Mouse (Mus musculus) G1E (cell line): Measurements from ENCODE around the gene Eif6. TPM values are rescaled to one million over a fixed set of nuclear protein-coding genes. Genes with fewer than 3 reads are reported as not detected.

Source experiments
- ATAC-seq: 2 replicates; pipeline ENCODE4 v1.8.0; 2016; ENCODE audit warnings: mild to moderate bottlenecking; ENCODE audit not compliant: insufficient number of reproducible peaks, poor library complexity, low FRiP score, severe bottlenecking; ENCODE audit errors: extremely low read depth
- DNase-seq: peaks from one replicate; pipeline ENCODE4 v3.0.0; 2012; ENCODE audit warnings: low spot score
- H3K27me3 ChIP-seq: 2 replicates; pipeline ENCODE4 v1.6.1; 2012; ENCODE audit warnings: mild to moderate bottlenecking, low read length, inconsistent platforms; ENCODE audit not compliant: insufficient read depth
- H3K36me3 ChIP-seq: replicated peaks from 2 replicates; pipeline ENCODE3; 2012; ENCODE audit warnings: mild to moderate bottlenecking, inconsistent platforms
- H3K4me1 ChIP-seq: 2 replicates; pipeline ENCODE4 v1.6.1; 2012; ENCODE audit warnings: low read depth, low read length, inconsistent platforms, mixed read lengths; ENCODE audit not compliant: insufficient read depth
- H3K4me3 ChIP-seq: 2 replicates; pipeline ENCODE4 v1.5.1; 2012; ENCODE audit warnings: low read depth, mild to moderate bottlenecking, inconsistent platforms, low read length, moderate library complexity, mixed read lengths
- H3K9me3 ChIP-seq: replicated peaks from 2 replicates; pipeline ENCODE4 v1.6.1; 2012; ENCODE audit warnings: inconsistent platforms
- CTCF ChIP-seq: IDR thresholded peaks from 2 replicates; pipeline ENCODE4 v1.5.1; 2012; ENCODE audit warnings: low read depth, low read length, inconsistent platforms, mixed read lengths
- GATA1 ChIP-seq: IDR thresholded peaks from 2 replicates; pipeline ENCODE4 v1.6.1; 2012; ENCODE audit warnings: borderline replicate concordance, low read length, inconsistent platforms, mixed read lengths
- GATA2 ChIP-seq: IDR thresholded peaks from 2 replicates; pipeline ENCODE4 v1.6.1; 2012; ENCODE audit warnings: low read depth, low read length, inconsistent platforms, borderline replicate concordance
- POLR2AphosphoS5 ChIP-seq: IDR thresholded peaks from 2 replicates; pipeline ENCODE4 v1.6.1; 2012; ENCODE audit warnings: low read depth, low read length, inconsistent platforms; ENCODE audit not compliant: insufficient replicate concordance
- TAL1 ChIP-seq: conservative IDR thresholded peaks from 2 replicates; pipeline ENCODE4 v1.6.1; 2012; ENCODE audit warnings: low read depth, low read length, inconsistent platforms, mixed read lengths
- polyA plus RNA-seq: library from polyadenylated mRNA; stranded (reverse); fragments of >175 nt; gene quantifications from 2 replicates; pipeline ENCODE4 v1.2.3, GENCODE M21; 2012
- total RNA-seq, 2 experiments: library from RNA; stranded (forward) in 1 of 2; stranded (reverse) in 1 of 2; fragments of 200-1000 nt in 1 of 2; fragments of >200 nt in 1 of 2; fragmentation: Nextera tagmentation in 1 of 2; gene quantifications; 2 replicates each; pipeline ENCODE4 v1.2.3; 2014 to 2017

Gene Eif6
- total and polyA plus RNA-seq, 3 experiments, result 91.5 to 261 (median 251) TPM

DNA sequence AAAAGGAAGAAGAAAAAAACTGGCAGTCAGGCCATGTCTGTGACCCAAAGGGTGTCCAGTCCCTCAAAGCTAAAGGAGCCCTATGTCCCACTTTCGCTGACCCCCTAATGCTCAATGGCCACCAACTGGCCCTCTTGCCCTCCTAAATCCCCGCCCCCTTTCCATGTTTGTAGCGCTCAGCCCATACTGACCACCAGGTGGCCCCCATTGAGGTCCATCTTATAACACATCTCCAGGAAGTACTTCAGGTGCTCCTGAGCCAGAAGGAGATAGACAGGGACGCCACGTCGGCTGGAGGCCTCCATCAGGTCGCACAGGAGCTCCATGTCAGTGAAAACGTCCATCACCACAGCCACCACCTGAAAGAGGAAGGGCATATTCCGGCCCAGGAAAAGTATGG is 4.6 kb upstream of the Eif6 start:
- peaks cover 60% of the 10 kb centered on the region for H3K27me3 ChIP-seq
- ATAC-seq, result no peak
- TF ChIP-seq TAL1, result no peak
- TF ChIP-seq CTCF, result no peak
- TF ChIP-seq POLR2AphosphoS5, result no peak
- TF ChIP-seq GATA2, result no peak
- no peak for TF ChIP-seq GATA1

DNA sequence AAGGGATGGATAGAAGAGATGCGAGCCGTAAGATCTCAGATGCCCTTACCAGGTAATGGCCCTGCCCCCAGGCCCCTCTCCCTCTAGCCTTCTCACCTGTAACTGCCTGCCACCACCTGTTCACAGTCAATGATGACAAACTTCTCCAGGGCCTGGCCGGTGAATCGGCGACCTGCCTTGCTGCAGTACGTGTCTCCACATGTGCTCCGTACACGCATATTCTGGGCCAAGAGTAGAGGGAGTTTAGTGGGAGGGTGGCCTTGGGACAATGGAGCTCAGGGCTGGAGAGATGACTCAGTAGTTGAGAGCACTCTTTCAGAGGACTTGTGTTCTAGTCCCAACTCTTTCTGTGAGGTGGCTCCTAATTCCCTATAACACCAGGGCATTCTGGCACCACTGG is 4.1 kb upstream of the Eif6 start:
- Histone ChIP-seq H3K27me3 (peaks cover 55% of the 10 kb centered on the region), H3K4me1 (peaks cover 28% of the 10 kb centered on the region), H3K4me3 (no peak overlapping the region), H3K9me3 (no peaks in the 10 kb centered on the region), H3K36me3 (no peaks in the 10 kb centered on the region)
- TF ChIP-seq GATA1 (no peak), GATA2 (no peak), POLR2AphosphoS5 (no peak), CTCF (no peak), TAL1 (no peak)
- no peak for DNase-seq
- no peak for ATAC-seq

More for the DNA sequence above, 4.6 kb upstream of the Eif6 start:
- Histone ChIP-seq H3K9me3 (no peaks in the 10 kb centered on the region), H3K4me3 (no peak overlapping the region), H3K36me3 (no peaks in the 10 kb centered on the region), H3K4me1 (peaks cover 24% of the 10 kb centered on the region)
- DNase-seq, result no peak

GRCm38 (mm10) chr2:155825904-155826629 is 658 bp downstream of the Eif6 start:
- Histone ChIP-seq H3K36me3 (peaks cover 35% of the 10 kb centered on the region), H3K27me3 (peaks cover 20% of the 10 kb centered on the region), H3K4me1 (peaks cover 47% of the 10 kb centered on the region), H3K4me3 (peak overlapping the region; percentile 97), H3K9me3 (no peaks in the 10 kb centered on the region)
- no peak for DNase-seq
- TF ChIP-seq GATA2 (no peak), TAL1 (no peak), CTCF (no peak), POLR2AphosphoS5 (no peak), GATA1 (no peak)
- ATAC-seq, result no peak

DNA sequence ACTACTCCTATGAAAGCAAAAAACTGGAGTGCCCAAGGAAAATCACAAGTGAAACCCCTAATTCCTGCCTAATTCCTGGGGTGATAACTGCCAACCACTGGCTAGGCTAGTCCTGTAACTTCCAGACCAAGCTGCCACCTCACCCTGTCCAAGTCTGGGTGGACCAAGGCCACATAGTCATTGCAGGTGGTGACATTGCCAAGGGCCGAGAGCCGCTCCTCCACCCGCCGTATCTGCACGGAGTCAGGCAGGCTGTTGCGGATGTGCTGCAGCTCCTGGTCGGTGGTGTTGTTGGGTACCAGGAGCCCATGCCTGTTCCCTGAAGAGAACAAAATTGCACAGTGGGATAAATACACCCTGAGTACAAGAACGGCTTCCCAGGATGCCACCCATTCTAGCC is 3.0 kb downstream of the Eif6 start:
- peaks cover 67% of the 10 kb centered on the region for H3K4me1 ChIP-seq
- no peaks in the 10 kb centered on the region for H3K27me3 ChIP-seq
- H3K4me3 ChIP-seq, result no peak overlapping the region; the same call in 1 of the 2 replicates
- DNase-seq (no peak), ATAC-seq (no peak)
- H3K36me3 ChIP-seq, result peaks cover 55% of the 10 kb centered on the region
- H3K9me3 ChIP-seq, result no peaks in the 10 kb centered on the region
- TF ChIP-seq CTCF (no peak), GATA2 (no peak), TAL1 (no peak), GATA1 (no peak), POLR2AphosphoS5 (no peak)

- Histone ChIP-seq H3K4me3 (no peak overlapping the region), H3K9me3 (no peaks in the 10 kb centered on the region), H3K4me1 (peaks cover 68% of the 10 kb centered on the region), H3K27me3 (peaks cover 1% of the 10 kb centered on the region; the same call in 1 of the 2 replicates), H3K36me3 (peaks cover 77% of the 10 kb centered on the region)
- no peak for ATAC-seq
- DNase-seq, result no peak
- TF ChIP-seq GATA1 (no peak), CTCF (no peak), GATA2 (no peak), TAL1 (no peak), POLR2AphosphoS5 (no peak)
These were observed 5.9 kb downstream of the Eif6 start for GRCm38 (mm10) chr2:155820779-155821178.

GRCm38 (mm10) chr2:155819449-155820251 is 7.1 kb downstream of the Eif6 start:
- H3K36me3 ChIP-seq, result peaks cover 74% of the 10 kb centered on the region
- no peak for ATAC-seq
- no peak for TF ChIP-seq GATA2
- TF ChIP-seq GATA1, result no peak
- no peak for TF ChIP-seq TAL1
- no peak for TF ChIP-seq CTCF
- no peak for TF ChIP-seq POLR2AphosphoS5
- H3K27me3 ChIP-seq, result peaks cover 7% of the 10 kb centered on the region; the same call in 1 of the 2 replicates
- peak overlapping the region; percentile 91; the same call in 1 of the 2 replicates for H3K4me3 ChIP-seq
- H3K4me1 ChIP-seq, result peaks cover 66% of the 10 kb centered on the region
- no peak for DNase-seq
- no peaks in the 10 kb centered on the region for H3K9me3 ChIP-seq
